Mouse (Mus musculus) liver, adult 2 months (tissue): ENCODE results near the gene Hadh. TPM values are rescaled to one million over a fixed set of nuclear protein-coding genes. Genes with fewer than 3 reads are reported as not detected.

ENCODE experiments used
- DNase-seq: peaks from one replicate; pipeline ENCODE4 v3.0.0-alpha.2; 2011; ENCODE audit warnings: low read depth, low spot score; ENCODE audit errors: extremely low read depth
- H3K27ac ChIP-seq: fragments of 200-500 bp; replicated peaks from 2 replicates; pipeline ENCODE4 v1.5.1; 2012; ENCODE audit warnings: low read depth, mild to moderate bottlenecking, control low read depth, inconsistent platforms, low read length; ENCODE audit not compliant: insufficient read depth
- H3K27me3 ChIP-seq: fragments of 200-500 bp; 2 replicates; pipeline ENCODE4 v1.6.1; 2012; ENCODE audit warnings: mild to moderate bottlenecking, moderate library complexity, low read length, inconsistent platforms; ENCODE audit not compliant: control insufficient read depth, insufficient read depth
- H3K36me3 ChIP-seq: fragments of 200-500 bp; 2 replicates; pipeline ENCODE4 v1.6.1; 2012; ENCODE audit warnings: low read length, inconsistent platforms; ENCODE audit not compliant: control insufficient read depth, insufficient read depth
- H3K4me1 ChIP-seq: fragments of 200-500 bp; 2 replicates; pipeline ENCODE4 v1.6.1; 2011; ENCODE audit warnings: low read length; ENCODE audit not compliant: control insufficient read depth, insufficient read depth
- H3K4me3 ChIP-seq: fragments of 200-500 bp; 2 replicates; pipeline ENCODE4 v1.5.1; 2011; ENCODE audit warnings: low read depth, mild to moderate bottlenecking, control low read depth, low read length, moderate library complexity; ENCODE audit not compliant: insufficient read depth
- H3K79me2 ChIP-seq: fragments of 200-500 bp; 2 replicates; pipeline ENCODE4 v1.6.1; 2012; ENCODE audit warnings: inconsistent platforms, mild to moderate bottlenecking, low read length, moderate library complexity; ENCODE audit not compliant: control insufficient read depth, insufficient read depth
- H3K9ac ChIP-seq: fragments of 200-500 bp; 2 replicates; pipeline ENCODE4 v1.6.1; 2012; ENCODE audit warnings: low read depth, mild to moderate bottlenecking, control low read depth, inconsistent platforms, low read length
- CTCF ChIP-seq: fragments of 200-500 bp; IDR thresholded peaks from 2 replicates; pipeline ENCODE4 v1.5.1; 2011; ENCODE audit warnings: low read depth, low read length, control low read depth
- POLR2A ChIP-seq: fragments of 200-500 bp; IDR thresholded peaks from 2 replicates; pipeline ENCODE4 v1.6.1; 2011; ENCODE audit warnings: low read length, control low read depth; ENCODE audit not compliant: insufficient read depth; ENCODE audit errors: extremely low read depth
- WGBS: fragments of 180-500 bp; shearing (Covaris S2); methylation state at CpG from one replicate; pipeline ENCODE4 v1.1.7; 2018; 5-methylcytosine and 5-hydroxymethylcytosine counted together
- polyA plus RNA-seq: library from polyadenylated mRNA; depleted of rRNA; stranded (reverse); fragments of >200 nt; gene quantifications from 2 replicates; pipeline ENCODE4 v1.2.3, GENCODE M21; 2012; rRNA removed
- total RNA-seq: library from RNA; depleted of rRNA; stranded (reverse); fragments of >200 nt; gene quantifications from 2 replicates; pipeline ENCODE4 v1.2.3, GENCODE M21; 2014; rRNA removed

The Hadh gene
- 282 and 302 TPM in 2 replicates for total RNA-seq
- 366 and 410 TPM in 2 replicates for polyA plus RNA-seq

GRCm38 (mm10) chr3:131271559-131272373, at the start of gene Hadh:
Gene Hadh, minus strand, starts transcription at chr3:131272101.
- H3K4me3 ChIP-seq: peak within 1 kb of the TSS; percentile 88
- H3K79me2 ChIP-seq: peaks cover 22% of the 10 kb centered on the region
- peak; percentile 70 for DNase-seq
- H3K9ac ChIP-seq: peak within 1 kb of the TSS; percentile 84
- H3K27me3 ChIP-seq: no peaks in the 10 kb centered on the region
- TF ChIP-seq POLR2A: peak; percentile 80; the same call in 1 of the 2 replicates
- no peak for TF ChIP-seq CTCF
- peaks cover 24% of the 10 kb centered on the region for H3K4me1 ChIP-seq
- H3K36me3 ChIP-seq: peaks cover 3% of the 10 kb centered on the region; the same call in 1 of the 2 replicates
- WGBS: under 1% methylated on average over 54 of the region's 54 CpGs
- peak within 1 kb of the TSS; percentile 81 for H3K27ac ChIP-seq

- DNase-seq: peak; percentile 75
- H3K36me3 ChIP-seq: peaks cover 8% of the 10 kb centered on the region
- no peaks in the 10 kb centered on the region for H3K79me2 ChIP-seq
- no peaks in the 10 kb centered on the region for H3K27me3 ChIP-seq
- H3K4me3 ChIP-seq: no peak overlapping the region
- H3K4me1 ChIP-seq: no peaks in the 10 kb centered on the region
- TF ChIP-seq POLR2A (no peak), CTCF (peak; percentile 85)
- H3K27ac ChIP-seq: no peak overlapping the region
- H3K9ac ChIP-seq: no peak overlapping the region
- WGBS: 12% methylated on average over 3 of the region's 3 CpGs
Measured at GRCm38 (mm10) chr3:131320184-131320583, 48.3 kb upstream of the Hadh start.

GRCm38 (mm10) chr3:131318211-131318610, 46.3 kb upstream of the Hadh start:
- no peak for DNase-seq
- peaks cover under 1% of the 10 kb centered on the region for H3K36me3 ChIP-seq
- TF ChIP-seq POLR2A (no peak), CTCF (no peak)
- H3K4me1 ChIP-seq: no peaks in the 10 kb centered on the region
- no peak overlapping the region for H3K9ac ChIP-seq
- no peak overlapping the region for H3K27ac ChIP-seq
- H3K79me2 ChIP-seq: no peaks in the 10 kb centered on the region
- WGBS: 75% methylated on average over 2 of the region's 2 CpGs
- no peaks in the 10 kb centered on the region for H3K27me3 ChIP-seq
- H3K4me3 ChIP-seq: no peak overlapping the region

GRCm38 (mm10) chr3:131317126-131317525, 45.2 kb upstream of the Hadh start:
- H3K27me3 ChIP-seq: no peaks in the 10 kb centered on the region
- no peak overlapping the region for H3K9ac ChIP-seq
- no peak for DNase-seq
- H3K4me3 ChIP-seq: no peak overlapping the region
- no peaks in the 10 kb centered on the region; the same call in 1 of the 2 replicates for H3K36me3 ChIP-seq
- H3K79me2 ChIP-seq: no peaks in the 10 kb centered on the region
- H3K27ac ChIP-seq: no peak overlapping the region
- TF ChIP-seq POLR2A (no peak), CTCF (no peak)
- WGBS: 95% methylated on average over 1 of the region's 1 CpGs
- peaks cover 3% of the 10 kb centered on the region; the same call in 1 of the 2 replicates for H3K4me1 ChIP-seq

GRCm38 (mm10) chr3:131315957-131316510, 44.1 kb upstream of the Hadh start:
- Histone ChIP-seq H3K4me1 (peaks cover 8% of the 10 kb centered on the region; the same call in 1 of the 2 replicates), H3K9ac (no peak overlapping the region), H3K4me3 (no peak overlapping the region), H3K27ac (no peak overlapping the region), H3K79me2 (no peaks in the 10 kb centered on the region), H3K36me3 (no peaks in the 10 kb centered on the region), H3K27me3 (no peaks in the 10 kb centered on the region)
- DNase-seq: no peak
- WGBS: 81% methylated on average over 4 of the region's 4 CpGs
- TF ChIP-seq CTCF (no peak), POLR2A (no peak)
